Mouse (Mus musculus): Measurements from ENCODE around the gene Ccdc102a.

DNA sequence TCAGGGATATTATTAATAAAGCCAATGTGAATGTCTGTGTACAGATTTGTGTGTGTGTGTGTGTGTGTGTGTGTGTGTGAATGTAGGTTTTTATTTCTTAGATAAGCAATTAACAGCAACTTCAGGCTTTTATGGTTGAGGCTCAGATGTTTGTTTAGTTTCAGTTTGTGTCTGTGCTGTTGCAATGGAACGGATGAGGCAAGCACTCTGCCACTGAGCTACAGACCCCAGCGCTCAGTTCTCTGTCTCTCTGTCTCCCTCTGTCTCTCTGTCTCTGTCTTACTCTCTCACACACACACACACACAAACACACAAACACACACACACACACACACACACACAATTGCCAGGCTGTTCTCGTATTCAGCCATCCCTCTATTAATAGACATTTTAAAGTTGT is 10.3 kb upstream of the Ccdc102a start:
- no peak for TF ChIP-seq CTCF (conservative IDR thresholded peaks at IDR 0.05; ENCODE audit: low read length)
- no peak for TF ChIP-seq POU5F1 (IDR thresholded peaks at IDR 0.05; ENCODE audit: borderline replicate concordance, low read length)
